Mouse (Mus musculus): ENCODE data around the gene Gm7534.

Gene Gm7534

DNA sequence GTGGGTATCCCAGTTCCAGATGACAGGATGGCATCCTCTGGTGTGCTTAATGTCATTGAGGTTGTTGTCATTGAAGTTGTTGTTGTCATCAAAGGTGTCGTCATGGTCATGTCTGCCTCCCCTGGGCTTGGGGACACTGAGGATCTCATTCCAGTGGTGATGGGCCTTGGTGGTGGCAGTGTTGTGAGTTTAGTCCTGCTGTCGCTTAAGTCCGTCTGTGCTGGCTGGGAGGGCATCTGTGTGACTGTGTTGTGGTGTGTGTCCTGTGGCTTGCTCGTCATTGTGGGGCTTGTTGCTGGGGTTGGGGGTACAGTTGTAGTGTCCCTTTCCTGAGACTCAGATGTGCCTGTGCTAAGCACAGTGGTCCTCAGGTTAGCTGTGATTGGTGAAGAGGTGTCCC is at the start of gene Gm7534:
Gene Gm7534, minus strand, starts transcription at position 101 of the 400 bp plus-strand sequence.
- DNase-seq (ENCODE audit: low read depth, low spot score), result no peak

DNA sequence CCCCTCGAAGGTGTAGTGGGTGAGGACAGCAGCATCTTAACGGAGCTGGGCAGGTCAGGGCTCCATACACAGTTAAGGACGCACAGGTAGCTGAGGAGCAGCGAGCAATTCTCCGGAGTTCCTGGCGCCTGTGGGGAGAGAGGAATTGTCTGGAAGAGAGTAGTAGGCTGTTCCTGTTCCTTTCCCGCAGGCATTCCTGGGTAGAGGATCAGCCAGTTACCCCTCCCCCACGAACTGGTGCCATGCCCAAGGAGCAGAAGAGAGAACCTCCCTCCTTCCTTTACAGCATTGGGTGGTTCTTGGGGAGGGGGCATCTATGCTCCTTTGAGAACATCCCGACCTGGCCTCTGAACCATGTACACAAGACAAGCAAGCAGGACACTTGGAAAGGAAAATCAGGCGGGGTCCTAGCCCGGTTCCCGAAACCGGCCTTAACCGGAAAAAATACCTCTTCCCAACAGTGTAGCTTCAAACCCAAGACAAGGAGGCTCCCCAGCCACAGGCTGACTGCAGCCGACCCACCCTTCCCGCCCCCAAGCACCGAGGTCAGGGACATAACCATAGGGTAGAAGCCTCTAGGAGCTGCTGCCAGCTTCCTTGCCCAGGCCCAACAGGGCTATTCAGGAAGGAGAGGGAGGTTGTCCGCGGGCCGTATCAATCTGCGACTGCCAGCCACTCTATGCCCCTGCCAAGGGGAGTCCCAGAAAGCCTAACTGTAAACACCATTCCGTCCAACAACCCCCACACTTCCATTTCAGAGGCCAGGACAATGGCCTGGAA is 49.5 kb upstream of the Gm7534 start:
- no peak for DNase-seq (ENCODE audit: low read depth, low spot score)

DNA sequence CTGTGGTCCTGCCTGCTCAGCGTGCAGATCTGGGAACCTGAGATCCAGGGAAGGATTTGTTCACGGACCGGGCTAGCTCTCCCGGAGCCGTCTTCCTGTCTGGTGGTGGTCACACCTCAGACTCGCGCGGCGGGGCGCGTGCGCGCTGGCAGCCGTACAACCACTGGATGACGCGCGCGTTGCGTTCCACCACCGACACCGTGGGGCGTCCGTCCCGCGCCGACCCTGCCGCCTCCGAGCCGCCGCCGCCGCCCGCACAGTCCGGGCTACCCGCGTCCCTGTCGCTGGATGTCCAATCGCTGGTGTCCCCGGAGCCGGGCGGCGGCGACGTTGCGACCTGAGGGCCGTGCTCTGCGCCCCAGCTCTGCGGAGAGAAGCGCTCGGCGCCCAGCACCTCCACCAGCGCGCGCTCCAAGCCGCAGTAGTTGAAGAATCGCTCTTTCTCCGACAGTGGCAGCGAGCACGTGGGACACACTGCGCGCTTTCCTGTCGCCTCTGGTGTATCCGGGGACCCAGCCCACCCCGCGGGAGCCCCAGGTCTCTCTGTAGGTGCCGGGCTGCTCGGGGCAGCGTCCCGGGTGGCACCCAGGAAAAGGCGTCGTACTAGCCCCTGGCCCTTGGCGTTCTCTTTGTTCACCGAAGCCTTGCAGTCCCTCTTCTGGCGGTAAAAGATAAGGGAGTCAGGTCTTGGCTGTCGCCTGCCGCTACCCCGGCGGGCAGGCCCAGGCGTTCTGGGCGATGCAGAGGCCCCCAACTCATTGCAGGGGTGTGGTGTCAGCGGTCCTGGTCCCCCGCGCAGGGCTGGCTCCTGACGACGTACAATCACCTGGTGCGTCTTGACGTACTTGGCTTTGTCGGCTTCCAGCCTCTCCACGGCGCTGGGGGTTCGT is 48.7 kb upstream of the Gm7534 start:
- peak; percentile 59 for DNase-seq (ENCODE audit: low read depth, low spot score)

DNA sequence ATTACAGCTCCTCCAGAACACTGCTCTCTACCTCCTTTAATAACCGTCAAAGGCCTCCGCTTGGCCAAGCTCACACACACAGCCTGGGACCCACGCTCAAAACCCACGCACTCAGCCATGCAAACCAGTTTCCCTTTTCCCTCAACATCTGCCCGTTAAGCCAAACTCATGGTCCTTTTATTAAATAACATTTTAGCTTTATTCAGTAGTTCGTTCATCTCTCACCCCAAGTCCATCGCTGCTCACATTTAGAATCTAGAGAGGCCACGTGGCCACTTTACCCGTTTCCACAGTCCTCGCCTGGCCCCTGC is 48.1 kb upstream of the Gm7534 start:
- no peak for DNase-seq (ENCODE audit: low read depth, low spot score)

DNA sequence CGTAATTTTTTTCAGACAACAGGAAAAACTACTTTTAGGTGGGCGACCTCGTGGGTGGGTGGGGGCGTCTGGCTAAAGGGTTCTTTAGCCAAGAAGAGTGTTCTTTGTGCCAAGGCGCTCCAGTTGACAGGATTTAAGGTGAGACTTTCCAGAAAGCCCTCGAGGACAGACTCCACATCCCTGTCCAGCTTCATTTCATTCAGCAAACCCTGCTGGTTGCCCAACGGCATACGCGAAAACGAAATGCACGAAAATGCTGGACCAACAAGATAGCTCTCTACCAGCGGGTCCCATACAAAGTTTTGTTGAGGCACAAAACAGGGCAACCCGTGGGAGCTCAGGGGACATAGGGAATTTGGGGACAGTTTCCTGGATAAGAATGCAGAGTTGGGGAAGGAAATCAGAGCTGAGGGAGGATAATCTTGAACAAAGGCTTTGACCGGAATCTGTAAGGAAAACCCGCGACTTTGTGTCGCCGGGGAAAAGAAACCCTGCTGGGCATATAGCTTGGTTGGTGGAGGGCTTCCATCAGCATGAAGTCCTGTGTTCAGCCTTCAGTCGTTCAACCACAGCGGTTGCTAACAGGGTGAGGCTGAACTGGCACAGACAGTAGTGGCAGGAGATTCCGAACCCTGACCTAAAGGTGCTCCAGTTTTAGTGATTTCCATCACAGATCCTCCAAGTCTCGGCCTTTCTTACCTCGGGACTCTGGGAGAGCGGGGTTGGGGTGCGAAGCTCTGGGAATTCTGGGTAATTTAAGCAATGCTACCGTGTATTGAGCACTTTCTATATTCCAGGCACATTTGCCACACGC is 47.5 kb upstream of the Gm7534 start:
- DNase-seq (ENCODE audit: low read depth, low spot score), result no peak

DNA sequence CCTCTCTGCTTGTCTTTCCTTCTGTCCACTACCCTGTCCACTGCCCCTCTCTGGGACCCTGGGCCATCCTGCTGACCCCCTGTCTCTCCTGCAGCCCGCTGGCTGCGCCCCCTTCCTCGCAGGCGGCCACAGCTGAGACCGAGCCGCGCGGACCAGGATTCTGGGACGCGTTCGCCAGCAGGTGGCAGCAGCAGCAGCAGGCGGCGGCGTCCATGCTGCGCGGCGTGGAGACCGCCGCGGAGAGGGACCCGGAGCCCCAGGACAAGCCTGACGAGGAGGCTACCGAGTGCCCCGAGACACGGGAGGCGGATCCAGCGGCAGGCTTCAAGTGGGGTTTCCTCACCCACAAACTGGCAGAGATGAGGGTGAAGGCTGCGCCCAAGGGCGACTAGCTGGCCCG is 46.8 kb upstream of the Gm7534 start:
- DNase-seq (ENCODE audit: low read depth, low spot score), result peak; percentile 86

DNA sequence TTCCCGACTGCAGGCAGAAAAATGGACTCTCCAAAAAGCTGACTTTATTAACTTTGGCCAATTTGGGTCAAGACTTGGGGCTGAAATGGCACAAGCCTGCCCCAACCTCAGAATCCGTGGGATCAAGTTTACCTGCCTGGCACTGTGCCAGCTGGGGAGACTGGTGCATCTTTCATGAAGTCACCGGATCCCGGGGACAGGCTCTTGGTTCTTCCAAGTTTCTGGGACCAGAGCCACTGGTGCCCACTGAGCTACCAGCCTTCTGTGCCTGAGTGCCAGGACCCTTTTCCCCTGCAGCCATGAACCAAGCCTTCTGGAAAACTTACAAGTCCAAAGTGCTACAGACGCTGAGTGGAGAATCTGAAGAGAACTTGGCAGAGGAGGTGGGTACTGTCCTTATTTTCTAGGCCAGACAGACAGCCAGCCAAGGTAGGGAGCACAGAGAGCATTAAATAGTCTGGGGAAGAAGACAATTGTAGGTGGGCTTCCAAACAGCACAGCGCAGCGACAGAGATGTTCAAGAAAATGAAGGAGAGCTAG is 44.0 kb upstream of the Gm7534 start, which contains the start of gene Gm30191:
Gene Gm30191, plus strand, starts transcription at position 217 of the 540 bp plus-strand sequence.
- DNase-seq (ENCODE audit: low read depth, low spot score), result peak; percentile 15

DNA sequence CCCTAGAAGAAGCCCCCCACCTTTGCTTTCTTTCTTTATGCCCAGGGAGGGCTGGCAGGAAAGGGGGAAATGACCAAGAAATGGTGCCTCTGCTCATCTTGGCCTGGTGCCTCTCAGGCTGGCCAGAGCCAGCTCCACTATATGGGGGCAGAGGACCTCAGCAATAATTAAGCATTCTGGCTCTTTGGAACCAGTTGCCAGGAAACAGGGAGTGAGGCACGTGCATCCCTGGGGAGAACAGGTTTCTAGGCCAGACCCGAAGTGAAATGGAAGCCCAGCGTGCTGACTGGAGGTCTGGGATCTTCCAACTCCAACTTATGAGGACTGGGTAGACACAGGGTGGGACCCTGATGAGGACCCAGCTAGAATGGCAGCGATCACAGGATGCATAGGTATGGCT is 43.5 kb upstream of the Gm7534 start:
- peak; percentile 7 for DNase-seq (ENCODE audit: low read depth, low spot score)

DNA sequence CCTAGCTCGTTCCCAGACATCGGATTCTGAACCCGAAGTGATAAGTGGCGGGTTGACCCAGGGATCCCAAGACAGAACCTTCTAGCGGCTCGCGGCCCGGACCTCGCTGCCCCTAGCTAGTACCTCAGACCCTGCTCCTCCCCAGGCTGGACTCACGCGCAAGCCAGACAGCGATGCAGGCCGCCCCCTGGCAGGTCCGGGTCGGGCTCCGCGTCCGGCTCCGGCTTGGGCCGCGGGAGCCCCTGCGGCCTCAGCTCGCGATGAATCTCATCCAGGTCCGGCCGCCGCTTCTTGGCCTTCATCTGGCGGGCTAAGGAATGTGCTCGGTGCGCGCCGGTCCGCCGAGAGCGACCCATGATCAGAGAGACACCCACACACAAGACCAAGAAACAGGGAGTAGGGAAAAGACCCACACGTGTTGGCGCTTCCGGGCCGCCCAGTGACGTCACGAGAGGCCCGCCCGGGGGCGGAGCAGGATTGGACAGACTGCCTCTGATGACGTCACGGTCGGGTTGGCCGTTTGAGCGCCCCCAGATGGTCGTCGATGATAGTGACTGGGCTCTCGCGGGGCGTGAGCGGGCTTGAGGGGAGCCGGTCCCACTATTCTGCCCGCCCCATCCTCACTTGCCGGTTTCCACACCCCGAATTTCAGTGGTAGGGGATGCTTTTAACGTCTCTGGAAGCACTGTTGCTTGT is 42.5 kb upstream of the Gm7534 start, which contains the start of gene Zfp593:
Gene Zfp593, minus strand, starts transcription at position 445 of the 696 bp plus-strand sequence.
- DNase-seq (ENCODE audit: low read depth, low spot score), result peak; percentile 96

DNA sequence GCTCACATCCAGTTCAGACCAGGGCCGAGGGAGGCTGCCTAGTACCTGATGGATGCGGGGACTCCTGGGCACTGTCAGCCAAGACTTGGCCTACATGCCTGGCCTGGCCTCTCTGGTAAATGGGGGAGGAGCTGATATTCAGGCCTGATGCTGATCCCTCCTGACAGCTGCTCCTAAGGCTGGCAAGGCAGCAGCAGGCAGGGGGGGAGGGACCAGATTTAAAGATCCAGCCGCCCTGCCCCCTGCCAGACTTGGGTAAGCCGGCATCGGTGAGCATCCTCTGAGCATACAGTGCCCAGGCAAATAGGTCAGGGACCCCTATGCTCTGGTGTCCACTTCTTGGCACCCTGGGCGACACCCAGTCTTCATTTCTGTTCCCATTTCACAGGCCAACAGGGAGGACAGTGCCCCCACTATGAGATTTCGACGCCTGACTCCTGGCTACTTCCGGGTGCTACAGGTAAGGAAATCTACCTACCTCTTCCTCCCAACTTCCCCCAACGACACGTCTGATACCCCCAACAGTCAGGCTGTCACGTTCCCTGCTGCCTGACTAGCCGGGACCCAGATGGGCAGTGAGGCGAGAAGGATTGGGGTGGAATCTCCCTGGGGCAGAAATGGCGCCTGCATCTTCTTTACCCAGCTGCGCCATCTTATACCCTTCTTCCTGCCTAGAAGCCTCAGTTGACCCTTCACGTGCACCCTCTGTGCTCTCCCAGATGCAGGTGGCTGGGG is 40.9 kb upstream of the Gm7534 start, which contains the start of gene E130218I03Rik:
Gene E130218I03Rik, plus strand, starts transcription at position 147 of the 735 bp plus-strand sequence.
- DNase-seq (ENCODE audit: low read depth, low spot score), result peak; percentile 8

DNA sequence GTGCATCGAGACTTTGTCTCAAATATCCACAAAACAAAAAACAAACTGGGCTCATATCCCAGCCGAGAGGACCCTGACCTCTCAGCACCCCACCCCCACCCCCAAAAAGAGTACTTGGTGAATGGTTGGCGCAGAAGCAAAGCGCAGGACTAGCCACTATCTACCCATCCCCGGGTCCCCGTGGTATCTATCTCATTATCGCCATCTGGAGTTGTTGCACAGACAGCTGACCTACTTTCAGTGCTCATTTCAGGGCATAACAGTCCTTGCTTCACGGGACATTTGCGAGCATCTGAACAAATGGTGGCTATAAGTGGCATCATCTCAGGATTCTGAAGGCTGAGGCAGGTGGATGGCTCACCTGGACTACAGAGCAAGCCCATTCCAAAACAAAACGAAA is 35.9 kb upstream of the Gm7534 start:
- DNase-seq (ENCODE audit: low read depth, low spot score), result no peak

DNA sequence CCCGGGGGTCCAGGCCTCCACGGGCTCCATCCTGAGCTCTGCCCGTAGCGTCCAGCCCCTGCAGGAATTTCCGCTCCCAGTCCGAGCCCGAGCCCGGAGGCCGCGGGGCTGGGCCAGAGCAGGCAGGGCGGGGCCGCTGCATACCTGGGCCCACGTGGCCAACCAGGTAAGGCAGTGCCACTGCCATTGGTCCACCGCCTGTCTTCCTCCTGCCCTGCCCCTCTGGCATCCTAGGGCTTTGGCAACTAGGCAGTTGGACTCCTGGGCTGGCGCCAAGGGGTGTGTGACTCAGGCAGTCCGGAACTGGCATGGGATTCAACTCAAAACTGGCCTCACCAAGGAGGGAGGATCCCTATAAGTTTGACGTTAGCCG is 35.5 kb upstream of the Gm7534 start, which contains the start of gene Cnksr1:
Gene Cnksr1, minus strand, starts transcription at position 121 of the 373 bp plus-strand sequence.
- DNase-seq (ENCODE audit: low read depth, low spot score), result no peak

DNA sequence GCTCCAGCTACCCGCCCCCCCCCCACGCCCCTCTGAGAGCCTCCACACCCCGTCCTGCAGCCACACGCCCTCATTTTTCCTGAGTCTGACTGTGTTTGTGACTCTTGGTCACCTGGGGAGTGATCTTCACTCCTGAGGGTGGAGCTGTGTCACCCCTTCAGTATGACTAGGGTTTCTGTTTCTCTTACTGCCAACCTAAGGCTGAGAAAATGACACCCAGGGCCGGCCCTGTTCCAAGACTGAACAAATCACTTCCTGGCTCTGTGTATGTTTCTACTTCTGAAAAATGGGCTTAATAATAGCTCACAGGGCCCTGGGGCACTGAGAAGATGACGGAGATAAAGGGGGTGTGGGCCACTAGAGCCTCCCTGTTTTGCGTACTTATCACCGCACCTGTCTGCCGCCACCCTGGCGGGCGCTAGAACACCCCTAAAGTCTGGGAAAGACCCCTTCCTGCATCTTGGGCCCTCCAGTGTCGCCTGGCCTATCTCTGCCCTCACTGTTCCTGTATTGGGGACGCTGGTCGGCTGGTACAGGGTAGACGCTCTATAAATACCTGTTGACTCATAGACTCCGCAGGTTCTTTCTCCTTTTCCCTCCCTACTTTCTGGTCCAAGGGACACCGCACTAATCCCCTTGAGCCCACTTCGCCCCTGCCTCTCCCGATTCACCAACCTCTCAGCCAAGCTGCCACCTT is 34.9 kb upstream of the Gm7534 start:
- DNase-seq (ENCODE audit: low read depth, low spot score), result no peak

DNA sequence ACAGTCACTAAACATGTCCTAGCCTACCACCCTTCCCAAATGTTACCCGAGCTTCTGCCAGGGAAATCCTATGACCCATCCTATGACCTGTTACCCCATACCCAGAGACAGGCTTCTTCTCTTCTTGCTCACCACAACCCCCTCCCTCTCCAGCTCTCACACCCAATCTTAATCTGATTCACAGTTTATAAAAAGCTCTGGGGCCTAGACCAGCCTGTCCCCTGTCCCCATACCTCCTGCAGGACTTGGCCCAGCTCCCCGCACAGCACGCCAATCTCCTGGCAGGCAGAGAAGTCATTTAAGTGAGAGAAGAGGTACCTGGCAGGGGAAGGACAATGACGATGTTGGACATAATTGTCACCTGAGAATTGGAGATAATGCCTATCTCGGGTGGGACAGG is 32.1 kb upstream of the Gm7534 start:
- DNase-seq (ENCODE audit: low read depth, low spot score), result no peak

DNA sequence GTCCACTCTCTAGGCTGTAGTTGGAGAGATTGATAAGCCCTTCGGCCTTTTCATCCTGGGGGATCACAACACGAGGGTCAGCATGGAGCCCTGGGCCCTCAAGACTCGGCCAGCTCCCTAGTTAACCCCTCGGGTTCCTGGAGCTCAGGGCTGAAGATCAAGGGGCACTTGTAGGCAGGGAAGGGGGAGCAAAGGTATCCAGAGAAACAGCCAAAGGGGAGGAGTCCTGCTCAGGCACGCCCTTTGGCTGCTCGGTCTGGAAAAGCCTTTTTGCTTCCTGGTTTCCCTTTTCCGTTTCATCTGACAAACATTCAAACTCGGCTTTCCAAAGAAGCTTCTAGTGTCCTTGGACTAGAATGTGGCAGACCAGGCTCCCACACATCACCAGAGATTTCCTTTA is 27.6 kb upstream of the Gm7534 start:
- DNase-seq (ENCODE audit: low read depth, low spot score), result no peak

DNA sequence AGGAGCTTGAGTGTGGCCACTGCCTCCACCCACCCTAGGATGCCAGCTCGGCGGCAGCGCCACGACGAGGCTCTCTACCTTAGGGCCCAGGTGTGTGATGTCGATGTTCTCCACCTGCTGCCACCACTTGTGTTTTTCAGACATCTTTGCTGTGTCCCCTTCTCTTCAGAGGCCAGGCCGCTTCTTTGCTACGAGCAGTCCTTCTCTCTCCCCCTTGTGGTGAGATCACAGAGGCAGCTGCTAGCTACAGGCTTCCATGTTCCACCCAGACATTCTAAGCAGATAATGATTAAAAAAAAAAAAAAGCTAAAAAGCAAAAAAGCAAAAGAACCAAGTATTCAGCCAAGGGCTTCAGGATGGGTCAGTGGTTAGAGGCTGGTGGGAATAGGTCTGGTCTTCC is 24.4 kb upstream of the Gm7534 start, which contains the start of gene Catsper4:
Gene Catsper4, minus strand, starts transcription at position 190 of the 400 bp plus-strand sequence.
- no peak for DNase-seq (ENCODE audit: low read depth, low spot score)

DNA sequence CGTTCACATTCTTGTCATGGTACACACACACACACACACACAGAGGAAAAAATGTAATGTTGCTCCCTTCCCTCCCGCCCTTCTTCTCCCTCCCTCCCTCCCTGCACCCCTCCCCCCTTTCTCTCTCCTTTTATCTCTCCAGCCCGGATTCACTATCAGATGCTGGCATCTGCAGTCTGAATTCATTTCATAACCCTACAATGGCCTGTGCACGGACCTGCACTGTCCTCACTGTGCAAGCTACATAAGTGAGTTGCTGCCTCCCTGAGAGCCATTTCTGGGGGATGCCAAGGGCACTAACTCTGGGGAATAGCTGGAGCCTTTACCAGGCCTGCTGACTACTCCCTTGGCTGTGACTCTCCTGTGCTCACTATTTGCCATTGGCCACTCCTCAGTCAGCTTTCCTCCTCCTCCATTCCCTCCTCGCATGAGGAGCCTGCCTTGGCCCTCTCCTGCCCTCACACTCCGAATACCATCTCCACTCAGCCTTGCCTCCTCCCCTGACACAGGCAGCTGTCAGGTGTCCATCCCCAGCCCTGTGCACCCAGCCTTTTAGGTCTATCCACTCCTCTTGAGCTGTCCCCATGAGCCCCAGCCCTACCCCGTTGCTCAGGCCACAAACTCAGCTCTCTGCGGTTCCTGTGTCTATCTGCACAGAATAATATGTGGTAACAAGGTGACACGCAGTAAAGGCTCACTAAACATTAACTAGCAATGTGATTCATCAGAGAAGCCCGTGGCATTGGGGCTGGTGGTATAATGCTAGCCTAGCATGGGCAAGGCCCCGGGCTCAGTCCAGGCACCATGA is 20.2 kb upstream of the Gm7534 start:
- no peak for DNase-seq (ENCODE audit: low read depth, low spot score)

DNA sequence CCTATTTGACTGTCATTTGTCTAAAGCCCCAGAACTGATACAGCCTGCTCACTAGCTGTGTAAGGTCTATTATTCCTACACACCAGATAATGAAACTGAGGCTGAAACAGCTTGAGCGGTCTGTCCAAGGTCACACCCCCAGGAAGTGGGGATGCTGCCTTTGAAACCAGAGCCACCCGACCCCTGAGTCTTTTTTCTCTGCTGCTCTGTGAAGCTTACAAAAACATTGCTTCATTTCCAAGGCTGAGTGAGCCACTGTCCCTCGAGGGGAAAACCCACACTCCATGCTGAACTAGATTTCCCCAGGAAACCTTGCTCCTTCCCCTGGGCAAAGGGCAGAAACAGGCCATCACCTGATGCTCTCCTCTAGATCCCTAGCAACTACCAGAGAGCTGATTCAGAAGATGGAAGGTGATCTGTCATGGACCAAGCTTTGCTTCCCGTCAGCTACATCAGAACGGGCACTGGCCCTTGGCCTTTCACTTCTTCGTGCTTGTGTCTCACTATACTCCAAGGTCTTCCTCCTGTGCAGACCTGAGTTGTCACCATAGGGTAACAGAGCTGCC is 3.8 kb upstream of the Gm7534 start:
- no peak for DNase-seq (ENCODE audit: low read depth, low spot score)

Measured in CD4-positive, CD25-positive, alpha-beta regulatory T cell, adult 2 months (primary cell).